Mouse (Mus musculus): Measurements from ENCODE around the gene Polr2g. TPM values are rescaled to one million over a fixed set of nuclear protein-coding genes. Genes with fewer than 3 reads are reported as not detected.

Polr2g gene
- 167 and 188 TPM in 2 replicates for polyA plus RNA-seq (2015; fragmentation: Nextera tagmentation; extraction: Ambion mirVana)

DNA sequence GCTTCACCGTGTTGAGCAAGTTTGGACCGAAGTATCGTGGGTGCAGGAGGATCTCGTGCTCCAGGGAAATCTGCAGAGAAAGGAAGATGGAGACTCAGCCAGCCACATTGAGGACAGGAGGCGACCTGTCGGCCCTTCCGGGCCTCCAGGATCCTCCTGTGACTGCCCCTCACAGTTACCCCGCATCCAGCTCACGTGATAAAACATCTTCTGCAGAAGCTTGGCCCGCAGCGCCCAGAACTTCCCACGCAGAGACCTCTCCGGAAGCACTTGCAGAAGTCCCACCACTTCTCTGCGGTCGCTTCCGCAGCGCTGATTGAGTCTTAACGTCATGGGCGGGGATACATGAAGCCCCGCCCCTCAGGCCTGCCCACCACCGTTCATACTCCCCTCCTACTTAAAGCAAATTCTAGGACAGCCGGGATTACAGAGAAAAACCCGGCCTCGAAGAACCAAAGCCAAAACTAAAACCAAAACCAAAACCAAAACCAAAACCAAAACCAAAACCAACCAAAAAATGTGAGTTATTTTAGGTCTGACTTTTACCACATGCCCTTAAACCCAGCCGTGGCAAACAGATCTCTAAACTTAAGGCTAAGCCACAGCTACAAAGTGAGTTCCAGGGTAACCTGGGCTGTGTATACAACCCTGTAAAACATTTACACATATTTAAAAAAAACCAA lies at the start of gene Polr2g:
Polr2g (minus strand) TSS at position 314 of the 683 bp plus-strand sequence.

DNA sequence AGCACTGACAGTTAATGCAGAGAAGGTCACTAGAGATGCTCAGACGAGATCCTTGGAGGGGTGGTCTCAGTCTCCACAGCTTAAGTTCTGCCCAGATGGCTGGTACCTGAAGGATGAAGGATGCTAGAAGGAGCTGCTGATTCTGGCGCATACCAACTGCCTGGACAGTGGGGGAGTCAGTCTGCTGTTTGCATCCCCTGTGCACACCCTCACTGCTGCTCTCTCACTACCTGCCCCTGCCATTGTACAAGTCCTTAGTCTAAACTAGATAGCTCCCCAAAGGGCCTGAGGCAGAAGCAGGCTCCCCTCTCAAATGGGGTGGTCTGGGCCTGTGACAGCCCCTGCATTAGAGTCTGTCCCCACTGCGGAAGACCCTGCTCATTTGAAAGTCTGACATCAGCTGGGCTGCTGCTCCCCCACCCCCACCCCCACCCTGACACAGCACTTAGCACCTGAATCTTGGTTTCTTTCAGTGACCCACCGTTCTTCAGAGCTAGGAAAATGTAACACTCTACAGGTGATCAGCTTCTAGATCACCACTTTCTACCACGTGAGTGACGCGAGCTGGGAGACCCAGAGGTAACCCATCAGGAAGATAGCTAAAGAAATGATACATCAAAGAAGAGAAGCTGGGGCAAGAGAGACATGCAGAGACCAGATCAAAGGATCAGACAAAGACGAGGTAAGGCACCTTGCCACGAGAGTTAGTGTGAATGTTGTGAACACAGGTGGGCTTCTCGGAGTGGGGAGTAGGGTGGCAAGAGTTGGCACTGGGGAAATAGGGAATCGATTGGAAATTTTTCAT lies 40.9 kb upstream of the Polr2g start, which contains the start of gene Gng3:
Gng3 (minus strand) TSS at position 92 of the 805 bp plus-strand sequence.

DNA sequence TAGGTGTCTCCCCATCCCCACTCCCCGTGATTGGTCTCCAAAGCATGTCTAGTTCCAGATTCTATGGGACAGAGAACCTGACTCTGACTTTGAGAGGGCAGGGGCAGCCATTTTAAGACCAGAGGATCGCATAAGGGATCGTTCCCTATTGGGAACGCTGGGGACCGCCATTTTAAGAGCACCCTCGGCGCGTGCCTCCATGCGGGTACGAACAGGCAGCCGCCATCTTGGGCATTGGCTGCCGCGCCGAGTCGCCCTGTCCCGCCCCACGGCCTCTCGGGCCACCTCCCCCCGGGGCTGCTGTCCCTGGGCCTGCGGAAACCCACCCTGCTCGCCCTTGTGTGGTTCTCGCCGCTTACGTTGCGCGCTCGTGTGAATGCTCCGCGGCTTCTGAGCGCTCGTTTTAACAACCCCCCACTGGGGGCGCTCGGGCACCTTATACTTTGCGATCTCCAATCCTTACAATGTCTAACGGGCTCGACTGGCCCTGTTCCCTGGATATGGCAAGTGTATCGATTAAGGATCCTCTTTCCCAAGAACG lies 38.9 kb upstream of the Polr2g start, which contains the start of gene Bscl2:
Bscl2 (plus strand) TSS at position 217 of the 541 bp plus-strand sequence.

DNA sequence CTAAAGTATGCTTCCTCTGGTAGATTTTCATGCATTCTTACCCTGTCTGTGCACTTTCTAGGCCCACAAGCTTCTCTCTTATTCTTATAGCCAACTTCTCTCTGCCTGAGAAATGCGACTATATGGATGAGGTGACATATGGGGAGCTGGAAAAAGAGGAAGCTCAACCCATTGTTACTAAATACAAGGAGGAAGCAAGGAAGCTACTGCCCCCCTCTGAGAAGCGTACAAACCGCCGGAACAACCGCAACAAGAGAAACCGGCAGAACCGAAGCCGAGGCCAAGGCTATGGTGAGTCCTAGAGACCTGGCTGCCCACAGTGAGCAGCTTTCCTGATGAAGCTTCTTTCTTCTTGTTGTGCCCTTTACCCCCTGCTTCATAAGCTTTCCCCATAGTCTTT lies 31.3 kb upstream of the Polr2g start, which contains the start of gene AC129217.1:
AC129217.1 (plus strand) TSS at position 114 of the 400 bp plus-strand sequence.

DNA sequence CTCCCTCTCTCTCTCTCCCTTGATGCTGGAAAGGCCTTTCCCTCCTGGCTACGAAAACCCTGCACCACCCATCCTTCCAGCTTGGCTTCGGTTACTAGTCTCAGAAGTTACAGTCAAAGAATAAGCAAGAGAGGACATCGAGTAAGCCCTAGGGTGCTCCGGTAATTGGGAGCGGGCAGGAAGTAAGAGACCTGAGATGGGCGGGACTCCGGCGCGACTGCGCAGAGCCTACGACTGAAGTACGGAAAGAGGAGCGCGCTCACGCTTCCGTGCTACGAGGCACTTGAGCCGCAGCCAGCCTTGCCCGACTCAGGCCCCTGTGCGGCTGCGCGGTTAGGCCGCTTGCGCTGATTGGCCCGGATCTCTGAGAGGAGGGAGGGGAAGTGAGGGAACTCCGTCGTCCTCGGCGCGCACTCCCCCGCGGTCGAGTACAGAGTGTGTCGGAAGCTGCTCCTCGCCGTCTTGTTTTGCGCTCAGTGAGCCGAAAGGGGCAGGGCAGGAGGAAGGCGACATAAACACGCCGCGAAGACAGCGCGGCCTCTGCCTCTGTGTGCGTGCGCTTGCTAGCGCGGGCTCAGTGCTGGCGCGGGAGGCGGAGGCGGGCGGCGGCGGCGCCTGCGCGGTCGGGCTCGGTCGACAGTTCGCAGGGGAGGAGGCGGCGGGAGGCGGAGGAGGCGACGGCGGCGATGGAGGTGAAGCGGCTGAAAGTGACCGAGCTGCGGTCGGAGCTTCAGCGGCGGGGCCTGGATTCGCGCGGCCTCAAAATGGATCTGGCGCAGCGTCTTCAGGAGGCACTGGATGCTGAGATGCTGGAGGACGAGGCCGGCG lies 21.4 kb upstream of the Polr2g start, which contains the start of gene Hnrnpul2:
Hnrnpul2 (plus strand) TSS at position 415 of the 828 bp plus-strand sequence.

DNA sequence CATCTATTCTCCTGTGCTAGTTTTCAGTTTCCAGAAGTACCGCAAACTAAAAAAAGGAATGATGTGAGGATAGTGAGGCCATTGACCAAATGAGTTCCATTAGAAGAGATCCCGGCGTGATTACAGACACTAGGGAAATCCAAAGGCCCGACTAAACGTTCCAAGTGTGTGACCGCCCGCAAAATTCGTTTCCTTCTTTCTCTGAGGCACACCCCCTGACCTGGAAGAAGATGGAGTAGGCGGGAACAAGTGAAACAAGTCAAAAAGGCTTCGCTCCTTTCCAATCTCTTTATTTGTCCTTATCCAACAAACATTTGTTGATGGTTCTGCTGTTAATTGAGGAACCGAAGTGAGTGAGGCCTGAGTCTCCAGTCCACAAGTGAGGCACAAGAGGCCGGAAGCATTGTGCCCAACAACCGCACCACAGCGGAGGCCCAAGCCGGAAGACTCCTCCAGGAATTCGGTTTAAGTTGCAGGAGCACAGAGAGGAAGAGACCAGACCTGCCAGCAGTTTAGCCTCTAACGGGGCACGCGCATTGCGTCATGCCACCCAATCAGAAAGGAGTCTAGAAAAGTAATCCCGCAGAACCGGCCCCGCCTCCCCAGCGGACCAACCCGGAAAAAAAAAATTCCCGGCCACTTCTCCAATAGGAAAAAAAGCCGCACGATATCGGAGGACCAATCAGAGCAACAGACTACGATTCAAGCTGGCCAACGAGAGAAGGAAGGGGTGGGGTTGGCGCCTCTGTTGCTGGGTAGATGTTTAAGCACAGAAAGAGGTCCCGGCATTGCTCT lies 20.6 kb upstream of the Polr2g start, which contains the start of gene Ttc9c:
Ttc9c (minus strand) TSS at position 533 of the 795 bp plus-strand sequence.

DNA sequence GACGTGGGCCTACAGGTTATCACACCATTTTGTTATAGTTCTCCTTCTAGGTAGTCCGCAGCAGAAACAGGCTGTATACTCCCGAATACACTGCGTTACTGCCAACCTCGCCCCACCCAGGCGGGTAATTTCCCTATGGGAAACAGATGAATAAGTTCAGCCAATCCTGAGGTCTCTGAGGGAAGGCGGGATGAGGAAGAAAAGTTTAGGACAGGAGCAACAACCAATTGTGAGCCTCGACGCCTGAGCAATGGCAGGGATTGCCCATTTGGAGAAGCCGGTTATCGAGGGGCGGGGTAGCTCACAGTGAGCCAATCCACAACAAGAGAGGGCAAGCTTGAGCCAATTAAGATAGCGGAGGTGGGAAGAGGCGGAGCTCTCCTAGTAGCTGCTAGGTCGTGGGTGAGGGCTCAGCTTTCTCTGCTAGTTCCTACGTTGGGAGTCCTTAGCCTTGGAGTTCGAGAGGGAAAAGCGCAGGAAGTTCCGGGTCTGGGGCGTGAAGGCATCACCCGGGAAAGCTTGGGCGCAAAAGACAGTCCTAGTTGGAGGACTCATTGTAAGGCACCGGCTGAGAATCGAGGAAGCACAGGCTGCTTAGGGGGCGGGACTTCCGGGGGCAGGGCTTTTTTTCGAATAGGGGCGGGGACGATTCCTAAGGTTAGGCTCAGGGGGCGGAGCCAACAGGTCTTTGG lies 3.9 kb upstream of the Polr2g start, which contains the start of gene Zbtb3:
Zbtb3 (plus strand) TSS at position 426 of the 692 bp plus-strand sequence.

DNA sequence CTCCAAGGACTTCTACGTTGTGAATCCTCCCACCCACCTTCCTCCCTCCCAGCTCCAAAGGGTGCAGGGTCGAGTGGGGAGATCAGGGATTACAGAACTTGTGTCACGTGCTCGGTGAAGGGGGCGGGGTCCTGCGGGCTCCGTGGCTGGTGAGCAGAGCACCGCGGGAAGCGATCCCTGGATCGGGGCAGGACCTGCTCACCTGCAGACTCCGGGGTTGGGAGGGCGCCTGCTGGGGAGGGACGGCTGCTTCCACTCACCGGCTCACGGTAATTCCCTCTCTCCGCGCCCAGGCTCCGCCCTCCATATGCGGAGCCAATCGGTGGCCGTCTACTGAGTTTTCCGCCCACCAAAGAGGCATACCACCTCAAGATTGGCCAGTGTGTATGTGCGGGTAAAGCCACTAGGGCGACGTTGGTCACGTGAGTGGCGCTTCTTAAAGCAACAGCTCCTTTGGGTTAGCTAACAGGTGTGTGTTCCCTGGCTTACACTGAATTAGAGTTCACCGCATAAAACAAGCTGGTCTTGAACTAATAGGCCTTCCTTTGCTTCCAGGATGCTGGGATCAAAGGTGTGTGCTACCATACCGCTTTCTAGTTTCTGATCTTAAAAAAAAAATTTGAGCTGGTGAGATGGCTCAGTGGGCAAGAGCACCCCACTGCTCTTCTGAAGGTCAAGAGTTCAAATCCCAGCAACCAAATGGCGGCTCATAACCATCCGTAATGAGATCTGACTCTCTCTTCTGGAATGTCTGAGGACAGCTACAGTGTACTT lies 12.2 kb downstream of the Polr2g start, which contains the start of gene Taf6l:
Taf6l (minus strand) TSS at position 410 of the 774 bp plus-strand sequence.

DNA sequence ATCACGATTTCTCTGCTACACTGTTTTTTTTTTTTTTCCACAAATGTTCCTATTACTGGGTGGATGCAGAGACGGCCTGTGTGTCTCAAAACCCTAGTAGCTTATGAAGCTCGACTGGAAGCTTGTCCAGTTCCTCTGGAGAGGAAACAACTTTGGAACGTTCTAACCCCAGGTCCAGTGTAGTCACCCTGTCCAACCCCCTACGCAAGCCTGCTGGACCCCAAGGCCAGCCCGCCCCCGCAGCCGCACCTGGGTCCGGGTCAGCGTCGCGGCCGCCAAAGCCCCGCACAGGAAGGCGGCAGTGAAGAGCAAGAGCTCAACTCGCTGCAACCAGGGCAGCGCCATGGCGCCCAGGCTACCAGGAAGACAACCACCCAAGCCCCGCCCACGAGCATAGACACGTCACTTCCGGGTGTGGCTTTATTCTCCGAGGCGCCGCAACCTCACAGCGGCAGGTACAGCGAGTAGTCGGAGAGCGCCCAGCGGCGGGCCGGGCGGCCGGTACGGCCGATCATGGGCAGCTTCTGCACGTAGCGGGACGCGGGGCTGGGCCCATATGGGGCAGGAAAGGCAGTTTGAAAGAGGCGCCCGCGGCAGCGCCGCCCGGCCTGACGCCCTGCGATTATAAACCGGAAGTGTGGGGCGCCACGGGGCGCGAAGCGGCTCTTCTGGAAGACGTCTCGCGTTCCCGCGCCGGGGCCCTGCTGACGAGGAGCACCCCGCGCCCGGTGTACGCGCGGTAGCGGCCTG lies 24.1 kb downstream of the Polr2g start, which contains the start of gene Tmem179b:
Tmem179b (minus strand) TSS at position 382 of the 750 bp plus-strand sequence.

DNA sequence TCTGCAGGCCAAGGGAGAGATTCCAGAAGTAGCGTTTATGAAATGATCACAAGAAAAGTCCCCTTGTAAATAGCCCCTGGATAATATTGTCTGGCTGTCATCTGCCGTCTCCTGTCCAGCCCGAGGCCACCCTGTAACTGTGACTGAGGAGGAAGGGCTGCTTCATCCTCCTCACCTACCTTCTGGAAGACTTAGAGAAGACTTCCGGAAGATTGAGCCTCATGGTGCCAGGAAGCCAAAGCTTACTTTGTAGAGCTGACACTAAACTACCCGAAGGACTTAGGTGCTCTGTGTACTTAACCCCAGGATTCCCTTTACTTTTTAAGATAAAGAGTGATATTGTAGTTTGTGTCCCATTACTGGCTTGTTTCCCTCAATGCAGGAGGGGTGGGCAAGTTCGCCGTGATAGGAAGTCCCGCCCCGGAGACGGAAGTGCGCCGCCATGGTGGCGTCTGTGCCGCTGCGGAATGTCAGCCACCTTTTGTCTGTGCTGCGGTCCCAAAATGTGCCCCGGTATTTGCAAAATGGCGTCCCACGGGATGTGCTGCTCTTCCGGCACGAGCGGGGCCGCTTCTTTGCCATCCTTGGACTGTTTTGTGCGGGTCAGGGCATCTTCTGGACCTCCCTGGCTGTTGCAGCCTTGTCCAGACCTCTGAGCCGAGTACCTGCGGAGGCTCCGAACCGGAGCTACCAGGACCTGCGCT lies 27.7 kb downstream of the Polr2g start, which contains the start of gene Tmem223:
Tmem223 (plus strand) TSS at position 430 of the 704 bp plus-strand sequence.

DNA sequence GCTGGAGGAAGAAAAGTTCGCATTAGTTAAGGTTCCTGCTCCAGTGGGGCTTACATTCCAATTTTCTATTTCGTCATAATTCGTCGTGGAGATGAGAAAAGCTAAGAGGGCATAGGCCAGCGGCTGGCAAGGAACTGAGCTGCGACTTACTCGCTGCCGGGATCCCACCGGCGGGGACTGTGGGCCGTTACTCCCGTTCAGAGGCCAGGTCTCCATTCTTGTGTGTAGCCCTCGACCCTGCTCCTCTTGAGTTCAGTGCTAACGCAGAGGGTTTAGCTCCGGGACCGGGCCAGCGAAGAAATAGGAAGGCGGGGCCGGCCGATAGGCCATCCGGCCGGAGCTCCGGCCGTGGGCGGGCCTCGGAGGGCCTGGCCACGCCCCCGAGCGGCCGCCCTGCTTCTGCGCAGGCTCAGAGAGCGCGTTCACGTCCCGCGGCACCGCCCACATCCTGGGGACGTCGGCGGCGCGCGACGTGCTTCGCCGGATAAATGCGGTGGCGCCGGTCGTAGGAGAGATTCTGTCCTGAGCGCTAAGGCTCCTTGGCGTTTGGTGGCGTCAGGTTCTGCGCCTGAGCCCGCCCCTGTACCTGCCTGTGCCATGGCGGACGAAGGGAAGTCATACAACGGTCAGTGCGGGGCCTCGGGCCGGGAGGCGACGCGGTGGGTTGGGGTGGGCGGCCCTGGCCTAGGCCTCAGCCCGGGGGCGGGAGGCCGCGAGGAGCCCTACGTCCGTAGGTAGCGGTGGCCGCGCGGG lies 41.6 kb downstream of the Polr2g start, which contains the start of gene Nxf1:
Nxf1 (plus strand) TSS at position 439 of the 753 bp plus-strand sequence.

Other genes with a start within 250 kb of the Polr2g start
- 15.3 and 15.7 TPM in 2 replicates for gene Slc22a8, start 207.3 kb downstream of the Polr2g start, polyA plus RNA-seq (2015; fragmentation: Nextera tagmentation; extraction: Ambion mirVana)
- 1.7 and 2.9 TPM in 2 replicates for gene Slc22a6, start 180.5 kb downstream of the Polr2g start, polyA plus RNA-seq (2015; fragmentation: Nextera tagmentation; extraction: Ambion mirVana)
- 0.71 and 0.81 TPM in 2 replicates for gene Chrm1, start 134.8 kb downstream of the Polr2g start, polyA plus RNA-seq (2015; fragmentation: Nextera tagmentation; extraction: Ambion mirVana)
- gene Slc3a2, start 75.2 kb downstream of the Polr2g start, polyA plus RNA-seq (2015; fragmentation: Nextera tagmentation; extraction: Ambion mirVana): 178 and 184 TPM in 2 replicates
- 76.3 and 80.4 TPM in 2 replicates for gene Wdr74, start 62.8 kb downstream of the Polr2g start, polyA plus RNA-seq (2015; fragmentation: Nextera tagmentation; extraction: Ambion mirVana)
- 0.85 and 2.0 TPM in 2 replicates for gene 1700092M07Rik, start 57.9 kb downstream of the Polr2g start, polyA plus RNA-seq (2015; fragmentation: Nextera tagmentation; extraction: Ambion mirVana)
- gene Stx5a, start 57.2 kb downstream of the Polr2g start, polyA plus RNA-seq (2015; fragmentation: Nextera tagmentation; extraction: Ambion mirVana): 86.2 and 95.5 TPM in 2 replicates
- 63.2 and 80.5 TPM in 2 replicates for gene Nxf1, start 41.5 kb downstream of the Polr2g start, polyA plus RNA-seq (2015; fragmentation: Nextera tagmentation; extraction: Ambion mirVana)
- 257 and 285 TPM in 2 replicates for gene Tmem223, start 27.6 kb downstream of the Polr2g start, polyA plus RNA-seq (2015; fragmentation: Nextera tagmentation; extraction: Ambion mirVana)
- gene Tmem179b, start 24.1 kb downstream of the Polr2g start, polyA plus RNA-seq (2015; fragmentation: Nextera tagmentation; extraction: Ambion mirVana): 31.8 and 35.1 TPM in 2 replicates
- gene Taf6l, start 12.2 kb downstream of the Polr2g start, polyA plus RNA-seq (2015; fragmentation: Nextera tagmentation; extraction: Ambion mirVana): 23.3 and 25.3 TPM in 2 replicates
- gene Zbtb3, start 4.0 kb upstream of the Polr2g start, polyA plus RNA-seq (2015; fragmentation: Nextera tagmentation; extraction: Ambion mirVana): 5.0 and 5.5 TPM in 2 replicates
- gene Ttc9c, start 20.8 kb upstream of the Polr2g start, polyA plus RNA-seq (2015; fragmentation: Nextera tagmentation; extraction: Ambion mirVana): 45.1 and 45.3 TPM in 2 replicates
- 6.9 and 7.5 TPM in 2 replicates for gene Hnrnpul2, start 21.4 kb upstream of the Polr2g start, polyA plus RNA-seq (2015; fragmentation: Nextera tagmentation; extraction: Ambion mirVana)
- gene AC129217.1, start 31.2 kb upstream of the Polr2g start, polyA plus RNA-seq (2015; fragmentation: Nextera tagmentation; extraction: Ambion mirVana): not detected in 2 replicates
- 124 and 129 TPM in 2 replicates for gene Bscl2, start 38.9 kb upstream of the Polr2g start, polyA plus RNA-seq (2015; fragmentation: Nextera tagmentation; extraction: Ambion mirVana)
- 623 and 651 TPM in 2 replicates for gene Gng3, start 40.6 kb upstream of the Polr2g start, polyA plus RNA-seq (2015; fragmentation: Nextera tagmentation; extraction: Ambion mirVana)
- gene Lrrn4cl, start 52.2 kb upstream of the Polr2g start, polyA plus RNA-seq (2015; fragmentation: Nextera tagmentation; extraction: Ambion mirVana): 1.4 and 2.2 TPM in 2 replicates
- gene Ubxn1, start 72.9 kb upstream of the Polr2g start, polyA plus RNA-seq (2015; fragmentation: Nextera tagmentation; extraction: Ambion mirVana): 150 and 155 TPM in 2 replicates
- 70.9 and 75.2 TPM in 2 replicates for gene Uqcc3, start 82.3 kb upstream of the Polr2g start, polyA plus RNA-seq (2015; fragmentation: Nextera tagmentation; extraction: Ambion mirVana)
- gene Lbhd1, start 85.2 kb upstream of the Polr2g start, polyA plus RNA-seq (2015; fragmentation: Nextera tagmentation; extraction: Ambion mirVana): 19.7 and 26.1 TPM in 2 replicates
- not detected in 2 replicates for gene Gm49403, start 85.4 kb upstream of the Polr2g start, polyA plus RNA-seq (2015; fragmentation: Nextera tagmentation; extraction: Ambion mirVana)
- 43.2 and 44.0 TPM in 2 replicates for gene 1810009A15Rik, start 90.3 kb upstream of the Polr2g start, polyA plus RNA-seq (2015; fragmentation: Nextera tagmentation; extraction: Ambion mirVana)
- 0.21 TPM in 1 of 2 replicates, not detected in the other for gene Gm49416, start 90.3 kb upstream of the Polr2g start, polyA plus RNA-seq (2015; fragmentation: Nextera tagmentation; extraction: Ambion mirVana)
- 21.7 and 23.3 TPM in 2 replicates for gene Ints5, start 94.4 kb upstream of the Polr2g start, polyA plus RNA-seq (2015; fragmentation: Nextera tagmentation; extraction: Ambion mirVana)
- 47.1 and 53.9 TPM in 2 replicates for gene Ganab, start 99.5 kb upstream of the Polr2g start, polyA plus RNA-seq (2015; fragmentation: Nextera tagmentation; extraction: Ambion mirVana)
- 83.2 and 86.3 TPM in 2 replicates for gene B3gat3, start 121.8 kb upstream of the Polr2g start, polyA plus RNA-seq (2015; fragmentation: Nextera tagmentation; extraction: Ambion mirVana)
- 5.2 and 5.4 TPM in 2 replicates for gene Rom1, start 130.8 kb upstream of the Polr2g start, polyA plus RNA-seq (2015; fragmentation: Nextera tagmentation; extraction: Ambion mirVana)
- 14.3 and 15.3 TPM in 2 replicates for gene Eml3, start 131.0 kb upstream of the Polr2g start, polyA plus RNA-seq (2015; fragmentation: Nextera tagmentation; extraction: Ambion mirVana)
- 58.6 and 60.1 TPM in 2 replicates for gene Mta2, start 143.3 kb upstream of the Polr2g start, polyA plus RNA-seq (2015; fragmentation: Nextera tagmentation; extraction: Ambion mirVana)
- 15.0 and 18.8 TPM in 2 replicates for gene Tut1, start 155.3 kb upstream of the Polr2g start, polyA plus RNA-seq (2015; fragmentation: Nextera tagmentation; extraction: Ambion mirVana)
- gene Eef1g, start 168.5 kb upstream of the Polr2g start, polyA plus RNA-seq (2015; fragmentation: Nextera tagmentation; extraction: Ambion mirVana): 250 and 257 TPM in 2 replicates
- gene Ahnak, start 190.7 kb upstream of the Polr2g start, polyA plus RNA-seq (2015; fragmentation: Nextera tagmentation; extraction: Ambion mirVana): 9.2 and 15.0 TPM in 2 replicates

Data from neural tube, postnatal 0 days (tissue).